Mouse (Mus musculus) E14TG2a.4 (cell line): ENCODE measurements around the gene Wdr82.

Experiments used
- CTCF ChIP-seq: conservative IDR thresholded peaks from 2 replicates; pipeline ENCODE4 v1.5.1; 2014; ENCODE audit warnings: low read length
- POU5F1 ChIP-seq: IDR thresholded peaks from 2 replicates; pipeline ENCODE4 v1.6.1; 2014; ENCODE audit warnings: low read length, borderline replicate concordance

- TF ChIP-seq CTCF (no peak), POU5F1 (no peak)
These were observed 27.0 kb downstream of the Wdr82 start for GRCm38 (mm10) chr9:106197732-106198131.
